Mouse (Mus musculus) forebrain, postnatal 0 days (tissue): Measurements from ENCODE around the gene Cep290. TPM values are rescaled to one million over a fixed set of nuclear protein-coding genes. Genes with fewer than 3 reads are reported as not detected.

Experiments
- ATAC-seq: fragments of 200-750 bp; cut with Nextera tagmentation; 2 replicates; pipeline ENCODE4 v1.8.0; 2017; ENCODE audit warnings: mild to moderate bottlenecking, moderate library complexity
- DNase-seq: peaks from one replicate; pipeline ENCODE4 v3.0.0-alpha.2; 2015
- H3K27ac ChIP-seq: fragments of 300-500 bp; sonication (generic); 2 replicates; pipeline ENCODE4 v1.5.1; 2014; ENCODE audit warnings: low read depth, mild to moderate bottlenecking, antibody characterized with exemption, low read length, moderate library complexity, mixed read lengths
- H3K27me3 ChIP-seq: fragments of 300-500 bp; sonication (generic); 2 replicates; pipeline ENCODE4 v1.6.1; 2014; ENCODE audit warnings: mild to moderate bottlenecking, low read length, mixed read lengths; ENCODE audit not compliant: insufficient read depth
- H3K36me3 ChIP-seq: fragments of 300-500 bp; sonication (generic); 2 replicates; pipeline ENCODE4 v1.6.1; 2014; ENCODE audit warnings: mild to moderate bottlenecking, moderate library complexity; ENCODE audit not compliant: insufficient read depth
- H3K4me1 ChIP-seq: fragments of 300-500 bp; sonication (generic); 2 replicates; pipeline ENCODE4 v1.6.1; 2014; ENCODE audit warnings: antibody characterized with exemption; ENCODE audit not compliant: insufficient read depth
- H3K4me2 ChIP-seq: fragments of 300-500 bp; sonication (generic); 2 replicates; pipeline ENCODE4 v1.6.1; 2014; ENCODE audit warnings: low read depth, mild to moderate bottlenecking, moderate library complexity
- H3K4me3 ChIP-seq: fragments of 300-500 bp; sonication (generic); 2 replicates; pipeline ENCODE4 v1.5.1; 2014; ENCODE audit warnings: low read depth, low read length, mixed read lengths
- H3K9ac ChIP-seq: fragments of 300-500 bp; sonication (generic); 2 replicates; pipeline ENCODE4 v1.6.1; 2014; ENCODE audit warnings: mild to moderate bottlenecking
- H3K9me3 ChIP-seq: fragments of 300-500 bp; sonication (generic); 2 replicates; pipeline ENCODE4 v1.6.1; 2016; ENCODE audit warnings: low read length
- CTCF ChIP-seq: sonication (generic); IDR thresholded peaks from 2 replicates; pipeline ENCODE4 v1.5.1; 2016; ENCODE audit warnings: antibody characterized with exemption, control low read depth, low read depth
- WGBS: fragments of 180-500 bp; shearing (Covaris S2); extraction: QIAGEN DNeasy Blood & Tissue Kit; methylation state at CpG from one replicate; pipeline ENCODE4 v1.1.7; 2014; 5-methylcytosine and 5-hydroxymethylcytosine counted together
- polyA plus RNA-seq: library from polyadenylated mRNA; unstranded; fragments of >200 nt; fragmentation: Nextera tagmentation; extraction: Ambion mirVana; gene quantifications from 2 replicates; pipeline ENCODE4 v1.2.1, GENCODE M21; 2015
- total RNA-seq: library from RNA; depleted of rRNA; stranded (reverse); fragments of >200 nt; gene quantifications from 2 replicates; pipeline ENCODE4 v1.2.3, GENCODE M21; 2014

The Cep290 gene
- total and polyA plus RNA-seq, 2 experiments from 2014 or later = 4.0 to 8.0 TPM

DNA sequence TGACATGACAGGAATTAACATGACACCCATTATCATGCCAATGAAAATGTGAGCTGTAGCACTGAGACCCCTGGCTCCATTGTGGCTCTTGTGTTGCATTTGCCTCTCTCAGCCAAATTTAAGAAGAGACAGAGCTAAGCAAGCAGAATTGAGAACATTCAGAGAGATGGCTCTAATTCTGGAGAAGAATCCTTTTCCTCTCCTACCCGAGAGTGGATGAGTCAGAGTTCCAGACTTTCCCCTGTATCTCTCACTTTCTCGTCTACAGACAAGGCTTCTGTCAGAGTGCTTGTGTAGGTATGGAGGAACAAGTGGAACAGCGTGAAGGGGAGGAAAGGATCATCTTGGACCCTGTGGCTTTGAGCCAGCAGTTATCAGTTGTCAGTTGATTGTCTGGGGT, 76.8 kb downstream of the Cep290 start:
- no peak overlapping the region for H3K27ac ChIP-seq
- H3K4me2 ChIP-seq = no peak overlapping the region
- H3K4me3 ChIP-seq = no peak overlapping the region
- H3K27me3 ChIP-seq = no peaks in the 10 kb centered on the region
- DNase-seq = no peak
- no peak for TF ChIP-seq CTCF
- H3K9ac ChIP-seq = no peak overlapping the region
- peaks cover 24% of the 10 kb centered on the region for H3K36me3 ChIP-seq
- no peaks in the 10 kb centered on the region for H3K4me1 ChIP-seq
- 87% methylated on average over 3 of the region's 3 CpGs for WGBS
- no peak for ATAC-seq
- no peaks in the 10 kb centered on the region for H3K9me3 ChIP-seq

DNA sequence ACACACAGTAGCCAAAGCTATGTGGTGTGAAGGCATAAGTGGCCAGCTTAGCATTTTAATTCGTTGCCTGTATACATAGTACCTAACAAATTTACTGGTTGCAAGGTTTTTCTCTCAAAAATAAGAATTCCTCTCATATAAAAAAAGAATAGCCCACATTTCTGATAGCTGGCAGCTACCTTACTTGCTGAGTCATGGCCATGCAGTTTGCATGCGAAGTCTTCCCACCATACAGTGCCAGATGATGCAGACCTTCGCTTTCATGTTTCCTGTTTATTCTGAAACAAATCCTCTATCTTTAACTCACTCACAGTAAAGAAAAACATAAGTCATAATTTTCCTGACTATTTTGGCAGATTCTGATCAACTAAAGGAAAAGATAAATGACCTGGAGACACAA, 84.3 kb downstream of the Cep290 start:
- H3K4me3 ChIP-seq = no peak overlapping the region
- no peak for TF ChIP-seq CTCF
- ATAC-seq (no peak), DNase-seq (no peak)
- no peak overlapping the region for H3K27ac ChIP-seq
- H3K4me1 ChIP-seq = no peaks in the 10 kb centered on the region
- no peaks in the 10 kb centered on the region for H3K9me3 ChIP-seq
- no peaks in the 10 kb centered on the region for H3K27me3 ChIP-seq
- peaks cover 44% of the 10 kb centered on the region for H3K36me3 ChIP-seq
- 92% methylated on average over 3 of the region's 3 CpGs for WGBS
- no peak overlapping the region for H3K9ac ChIP-seq
- no peak overlapping the region for H3K4me2 ChIP-seq

DNA sequence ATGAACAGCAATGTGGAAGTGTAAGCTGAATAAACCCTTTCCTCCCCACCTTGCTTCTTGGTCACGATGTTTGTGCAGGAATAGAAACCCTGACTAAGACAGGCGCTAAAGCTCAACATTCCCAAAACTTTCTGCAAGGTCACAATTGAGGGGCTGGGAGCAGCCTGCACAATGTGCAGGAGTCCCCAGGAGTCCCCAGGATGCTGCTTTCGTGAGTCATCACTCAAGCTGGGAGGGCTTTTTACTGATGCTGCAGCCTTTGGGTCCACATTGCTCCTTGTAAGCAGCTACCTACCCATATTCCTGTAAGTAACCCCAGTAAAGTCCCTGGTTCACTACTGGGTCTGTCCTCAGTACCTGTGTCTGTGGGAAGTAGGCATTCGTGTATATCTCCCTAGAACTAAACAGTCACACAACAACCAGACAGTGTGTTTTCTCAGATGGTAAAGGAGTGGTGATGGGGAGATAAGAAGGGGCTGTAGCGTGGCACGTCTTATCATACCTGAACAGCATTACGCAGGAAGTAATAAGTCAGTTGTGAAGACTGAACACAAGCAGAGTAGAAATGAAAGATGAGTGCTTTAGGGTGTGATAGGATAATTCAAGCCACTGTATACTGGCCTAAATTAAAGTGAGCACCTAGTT, 87.3 kb downstream of the Cep290 start:
- Histone ChIP-seq H3K27ac (no peak overlapping the region), H3K4me3 (no peak overlapping the region), H3K9ac (no peak overlapping the region), H3K4me2 (no peak overlapping the region), H3K9me3 (no peaks in the 10 kb centered on the region), H3K27me3 (no peaks in the 10 kb centered on the region), H3K36me3 (peaks cover 41% of the 10 kb centered on the region), H3K4me1 (no peaks in the 10 kb centered on the region)
- DNase-seq (no peak), ATAC-seq (no peak)
- 89% methylated on average over 7 of the region's 7 CpGs for WGBS
- no peak for TF ChIP-seq CTCF

- Histone ChIP-seq H3K4me2 (no peak overlapping the region), H3K27ac (no peak overlapping the region), H3K27me3 (no peaks in the 10 kb centered on the region), H3K4me1 (no peaks in the 10 kb centered on the region), H3K36me3 (peaks cover 41% of the 10 kb centered on the region), H3K9ac (no peak overlapping the region), H3K4me3 (no peak overlapping the region), H3K9me3 (no peaks in the 10 kb centered on the region)
- TF ChIP-seq CTCF = no peak
- ATAC-seq (no peak), DNase-seq (no peak)
- WGBS = 92% methylated on average over 7 of the region's 7 CpGs
These were observed 87.9 kb downstream of the Cep290 start for GRCm38 (mm10) chr10:100575294-100575693.

GRCm38 (mm10) chr10:100584178-100584577, 96.8 kb downstream of the Cep290 start:
- ATAC-seq = no peak
- H3K27ac ChIP-seq = no peak overlapping the region
- WGBS = 82% methylated on average over 3 of the region's 3 CpGs

DNA sequence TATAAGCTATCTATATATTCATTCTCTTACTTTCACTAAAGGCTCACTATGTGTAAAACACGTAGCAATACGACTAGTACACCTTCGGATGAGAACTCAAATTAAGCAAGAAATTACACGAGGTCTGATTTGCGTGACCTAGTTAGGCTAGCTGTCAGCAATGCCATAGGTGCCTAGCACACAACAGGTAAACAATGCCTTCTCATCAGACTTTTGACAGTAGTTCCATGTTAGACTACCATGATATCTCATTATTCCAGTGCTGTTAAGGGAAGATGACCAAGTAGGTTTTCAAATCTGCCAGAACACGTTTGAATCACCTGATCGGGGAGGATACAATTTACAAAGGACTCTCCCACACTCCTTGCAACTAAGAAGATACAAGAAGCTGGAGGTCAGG, 101.2 kb downstream of the Cep290 start:
- H3K4me2 ChIP-seq = peak overlapping the region; percentile 82
- 35% methylated on average over 7 of the region's 7 CpGs for WGBS
- H3K9me3 ChIP-seq = no peaks in the 10 kb centered on the region
- H3K9ac ChIP-seq = peak overlapping the region; percentile 79
- H3K4me3 ChIP-seq = peak overlapping the region; percentile 66
- H3K27me3 ChIP-seq = no peaks in the 10 kb centered on the region
- H3K4me1 ChIP-seq = 0 out of 2 replicates have a peak, but pooled peaks cover 6% of the 10 kb centered on the region
- no peaks in the 10 kb centered on the region for H3K36me3 ChIP-seq
- peak overlapping the region; percentile 57 for H3K27ac ChIP-seq
- ATAC-seq (0 out of 2 replicates have a peak, but pooled peaks have one; percentile 1), DNase-seq (no peak)
- TF ChIP-seq CTCF = no peak

More at GRCm38 (mm10) chr10:100584178-100584577, 96.8 kb downstream of the Cep290 start:
- Histone ChIP-seq H3K27me3 (no peaks in the 10 kb centered on the region), H3K36me3 (no peaks in the 10 kb centered on the region), H3K4me1 (0 out of 2 replicates have a peak, but pooled peaks cover 6% of the 10 kb centered on the region), H3K4me2 (no peak overlapping the region), H3K9ac (no peak overlapping the region), H3K9me3 (no peaks in the 10 kb centered on the region), H3K4me3 (no peak overlapping the region)
- no peak for TF ChIP-seq CTCF
- no peak for DNase-seq

DNA sequence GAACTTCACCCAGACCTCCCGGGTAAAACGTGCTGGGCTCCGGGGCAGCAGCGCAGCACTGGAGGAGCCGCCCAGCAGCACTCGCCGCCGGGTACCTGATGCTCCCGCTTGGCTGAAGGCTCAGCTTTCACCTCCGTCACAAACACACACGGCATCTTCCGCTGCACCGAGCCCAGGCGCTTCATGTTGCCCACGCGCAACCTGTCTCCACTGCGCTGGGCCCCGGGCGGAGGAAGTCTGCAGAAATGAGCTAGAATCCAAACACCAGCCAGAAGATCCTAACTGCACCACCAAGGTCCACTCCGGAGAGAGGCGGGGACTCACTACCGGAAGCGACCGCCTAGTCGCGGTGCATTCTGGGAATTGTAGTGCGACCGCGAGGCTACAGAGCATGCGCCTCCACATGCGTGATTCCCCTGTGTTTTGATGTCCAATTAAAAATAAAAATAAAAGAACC, 101.6 kb downstream of the Cep290 start:
- ATAC-seq = peak; percentile 100
- peak; percentile 95 for DNase-seq
- Histone ChIP-seq H3K9me3 (no peaks in the 10 kb centered on the region), H3K27me3 (no peaks in the 10 kb centered on the region), H3K9ac (peak overlapping the region; percentile 79), H3K27ac (peak overlapping the region; percentile 57), H3K36me3 (no peaks in the 10 kb centered on the region), H3K4me2 (peak overlapping the region; percentile 82), H3K4me3 (peak overlapping the region; percentile 66), H3K4me1 (0 out of 2 replicates have a peak, but pooled peaks cover 6% of the 10 kb centered on the region)
- under 1% methylated on average over 31 of the region's 31 CpGs for WGBS
- no peak for TF ChIP-seq CTCF
